Mouse (Mus musculus): Measurements from ENCODE around the gene Cdk6. TPM values are rescaled to one million over a fixed set of nuclear protein-coding genes. Genes with fewer than 3 reads are reported as not detected.
"Not testable (repeated sequence)": the region's sequence is repeated elsewhere in the genome, so short reads cannot be mapped to it uniquely, and the experiment has no call there.

The Cdk6 gene
- total RNA-seq, 1 experiment: 34.1 TPM

DNA sequence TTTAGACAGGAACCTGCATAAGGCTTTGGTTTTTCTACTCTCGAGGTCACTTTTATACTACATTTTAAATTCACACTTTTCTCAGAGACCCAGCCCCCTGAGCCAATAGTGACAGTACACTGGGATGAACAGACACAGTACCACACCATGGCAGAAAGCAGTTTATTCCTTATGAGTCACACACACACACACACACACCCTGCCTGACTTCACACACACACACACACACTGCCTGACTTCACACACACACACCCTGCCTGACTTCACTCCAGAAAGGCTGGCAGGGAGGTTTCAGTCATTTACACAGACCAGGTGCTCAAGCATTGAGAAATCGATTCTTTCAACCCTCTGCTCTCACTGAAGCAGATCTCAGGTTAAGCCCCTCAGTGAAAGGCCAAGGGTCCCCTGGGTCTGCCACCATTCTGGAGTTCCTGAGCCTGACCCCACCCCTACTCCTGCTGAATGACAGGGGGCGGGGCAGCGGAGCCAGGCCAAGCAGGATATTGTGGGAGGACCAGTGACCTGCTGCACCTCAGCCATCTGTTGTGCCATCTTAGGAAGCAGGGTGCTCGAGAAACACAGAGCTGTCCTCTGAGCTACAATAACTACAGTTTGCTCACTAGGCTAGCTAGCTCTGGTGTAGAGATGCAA lies 185.9 kb downstream of the Cdk6 start:
- Histone ChIP-seq H3K4me3 (ENCODE audit: insufficient read depth in 1 of 2, low read depth in 1 of 2, low read length in 2 of 2, poor library complexity in 1 of 2, severe bottlenecking in 1 of 2) (no peak overlapping the region), H3K4me1 (ENCODE audit: control insufficient read depth in 2 of 2, insufficient read depth in 2 of 2, low read length in 2 of 2, poor library complexity in 1 of 2) (peaks cover 0 to 2% of the 10 kb centered on the region in 2 experiments; a peak in 1 of 4 replicates), H3K36me3 (ENCODE audit: control insufficient read depth, insufficient read depth, low read length, poor library complexity, severe bottlenecking) (peaks cover 2% of the 10 kb centered on the region; the same call in 1 of the 2 replicates), H3K9ac (ENCODE audit: insufficient read depth, low read depth, low read length, poor library complexity, severe bottlenecking) (no peak overlapping the region), H3K9me3 (ENCODE audit: control insufficient read depth, insufficient read depth, low read depth, low read length) (no peaks in the 10 kb centered on the region), H3K27ac (ENCODE audit: insufficient read depth, low read depth, low read length, poor library complexity, severe bottlenecking) (no peak overlapping the region)
- no peak for DNase-seq (ENCODE audit: low read depth, low spot score)
- in situ Hi-C loops (cut with MboI; ENCODE audit: low sequenced_read_pairs in 2 of 2, unreplicated experiment in 2 of 2): no loop called here
- TF ChIP-seq MAFK (IDR thresholded peaks at IDR 0.05; ENCODE audit: insufficient read depth, low read depth, low read length) (no peak), ZC3H11A (IDR thresholded peaks at IDR 0.05; ENCODE audit: borderline replicate concordance, low read depth, low read length) (no peak), HCFC1 (IDR thresholded peaks at IDR 0.05; ENCODE audit: borderline replicate concordance, insufficient read depth, low read length) (no peak), ZNF384 (IDR thresholded peaks at IDR 0.05; ENCODE audit: low read depth, low read length) (no peak), CHD2 (IDR thresholded peaks at IDR 0.05; ENCODE audit: low read depth, low read length) (no peak)

DNA sequence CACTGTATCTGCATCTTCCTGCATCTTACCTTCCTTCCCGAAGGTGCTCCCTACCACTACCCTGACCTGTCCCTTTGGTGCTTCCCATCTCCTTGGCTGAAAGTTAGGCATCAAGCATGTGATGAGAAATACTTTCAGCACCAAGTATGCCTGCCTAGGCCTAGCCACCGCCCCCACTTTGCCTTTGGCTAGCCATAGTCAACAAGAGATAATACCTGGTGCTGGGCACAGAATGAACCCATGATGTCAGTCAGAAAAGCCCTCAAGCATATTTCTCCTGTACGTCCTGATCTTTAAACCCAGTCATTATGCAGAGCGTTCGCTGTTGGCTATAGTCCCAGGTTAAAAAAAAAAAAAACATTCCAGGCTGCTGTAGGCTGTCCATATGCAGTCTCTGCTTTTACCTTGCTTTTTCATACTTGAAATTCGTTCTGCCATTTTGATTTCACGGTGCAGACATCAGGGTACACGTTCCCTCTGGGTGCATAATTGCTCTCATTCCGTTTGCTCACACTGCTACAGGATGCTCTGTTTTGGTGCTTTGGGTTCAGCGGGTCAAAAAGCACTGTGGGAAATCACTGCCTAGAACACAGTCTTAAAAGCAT lies 188.4 kb downstream of the Cdk6 start:
- TF ChIP-seq ZNF384 (IDR thresholded peaks at IDR 0.05; ENCODE audit: low read depth, low read length) (no peak), MAFK (IDR thresholded peaks at IDR 0.05; ENCODE audit: insufficient read depth, low read depth, low read length) (no peak), HCFC1 (IDR thresholded peaks at IDR 0.05; ENCODE audit: borderline replicate concordance, insufficient read depth, low read length) (no peak)
- in situ Hi-C loops (cut with MboI; ENCODE audit: low sequenced_read_pairs in 2 of 2, unreplicated experiment in 2 of 2): no loop called here
- no peak for DNase-seq (ENCODE audit: low read depth, low spot score)

DNA sequence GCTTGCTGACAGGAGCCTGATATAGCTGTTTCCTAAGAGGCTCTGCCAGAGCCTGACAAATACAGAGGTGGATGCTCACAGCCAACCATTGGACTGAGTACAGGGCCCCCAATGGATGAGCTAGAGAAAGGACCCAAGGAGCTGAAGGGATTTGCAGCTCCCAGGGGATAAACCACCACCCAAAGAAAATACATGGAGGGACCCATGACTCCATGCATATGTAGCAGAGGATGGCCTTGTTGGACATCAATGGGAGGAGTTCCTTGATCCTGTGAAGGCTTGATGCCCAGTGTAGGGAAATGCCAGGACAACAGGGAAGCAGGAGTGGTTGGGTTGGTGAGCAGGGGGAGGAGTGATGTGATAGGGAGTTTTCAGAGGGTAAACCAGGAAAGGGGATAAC lies 190.8 kb downstream of the Cdk6 start:
- H3K4me1 ChIP-seq (ENCODE audit: control insufficient read depth in 2 of 2, insufficient read depth in 2 of 2, low read length in 2 of 2, poor library complexity in 1 of 2); H3K36me3 ChIP-seq (ENCODE audit: control insufficient read depth, insufficient read depth, low read length, poor library complexity, severe bottlenecking); H3K27ac ChIP-seq (ENCODE audit: insufficient read depth, low read depth, low read length, poor library complexity, severe bottlenecking); H3K9ac ChIP-seq (ENCODE audit: insufficient read depth, low read depth, low read length, poor library complexity, severe bottlenecking); DNase-seq (ENCODE audit: low read depth, low spot score); H3K4me3 ChIP-seq (ENCODE audit: insufficient read depth in 1 of 2, low read depth in 1 of 2, low read length in 2 of 2, poor library complexity in 1 of 2, severe bottlenecking in 1 of 2); H3K9me3 ChIP-seq (ENCODE audit: control insufficient read depth, insufficient read depth, low read depth, low read length); in situ Hi-C loops (cut with MboI; ENCODE audit: low sequenced_read_pairs in 2 of 2, unreplicated experiment in 2 of 2): not testable (repeated sequence)

More for the DNA sequence above, 188.4 kb downstream of the Cdk6 start:
- Histone ChIP-seq H3K36me3 (ENCODE audit: control insufficient read depth, insufficient read depth, low read length, poor library complexity, severe bottlenecking) (no peaks in the 10 kb centered on the region), H3K4me1 (ENCODE audit: control insufficient read depth in 2 of 2, insufficient read depth in 2 of 2, low read length in 2 of 2, poor library complexity in 1 of 2) (peaks cover 0 to 2% of the 10 kb centered on the region in 2 experiments; a peak in 1 of 4 replicates), H3K27ac (ENCODE audit: insufficient read depth, low read depth, low read length, poor library complexity, severe bottlenecking) (no peak overlapping the region), H3K9ac (ENCODE audit: insufficient read depth, low read depth, low read length, poor library complexity, severe bottlenecking) (no peak overlapping the region), H3K4me3 (ENCODE audit: insufficient read depth in 1 of 2, low read depth in 1 of 2, low read length in 2 of 2, poor library complexity in 1 of 2, severe bottlenecking in 1 of 2) (no peak overlapping the region), H3K9me3 (ENCODE audit: control insufficient read depth, insufficient read depth, low read depth, low read length) (no peaks in the 10 kb centered on the region)

DNA sequence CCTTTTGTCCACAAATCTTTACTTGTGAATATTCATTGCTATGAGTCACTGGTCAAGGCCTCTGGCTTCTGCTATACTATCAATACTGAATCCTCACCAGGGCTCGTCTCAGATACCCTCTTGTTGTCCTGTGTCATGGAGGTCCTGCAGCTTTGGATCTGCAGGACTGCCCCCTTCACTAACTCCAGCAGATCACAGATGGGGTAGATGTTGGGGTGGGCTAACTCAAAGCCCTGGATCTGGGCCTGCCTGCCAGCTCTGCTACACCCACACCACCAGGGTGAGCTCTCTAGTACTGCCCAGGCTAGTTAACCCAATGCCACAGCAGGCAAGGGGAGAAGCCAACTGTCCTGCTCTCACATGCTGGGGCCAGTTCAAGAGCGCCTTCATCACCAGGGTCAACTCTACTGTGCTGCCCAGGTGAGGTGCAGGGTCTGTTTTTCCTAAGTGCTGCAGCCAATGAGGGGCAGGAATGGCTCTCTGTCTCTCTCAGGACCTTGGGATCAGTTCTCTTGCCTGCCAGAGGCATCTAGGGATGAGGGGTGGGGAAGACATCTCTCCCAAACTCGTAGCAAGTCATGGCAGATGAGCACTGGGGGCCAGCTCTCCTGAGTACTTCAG lies 195.4 kb downstream of the Cdk6 start:
- no peak for DNase-seq (ENCODE audit: low read depth, low spot score)
- in situ Hi-C loops (cut with MboI; ENCODE audit: low sequenced_read_pairs in 2 of 2, unreplicated experiment in 2 of 2): no loop called here
- Histone ChIP-seq H3K4me1 (ENCODE audit: control insufficient read depth in 2 of 2, insufficient read depth in 2 of 2, low read length in 2 of 2, poor library complexity in 1 of 2) (no peaks in the 10 kb centered on the region), H3K9ac (ENCODE audit: insufficient read depth, low read depth, low read length, poor library complexity, severe bottlenecking) (no peak overlapping the region), H3K9me3 (ENCODE audit: control insufficient read depth, insufficient read depth, low read depth, low read length) (no peaks in the 10 kb centered on the region), H3K4me3 (ENCODE audit: insufficient read depth in 1 of 2, low read depth in 1 of 2, low read length in 2 of 2, poor library complexity in 1 of 2, severe bottlenecking in 1 of 2) (no peak overlapping the region), H3K36me3 (ENCODE audit: control insufficient read depth, insufficient read depth, low read length, poor library complexity, severe bottlenecking) (no peaks in the 10 kb centered on the region), H3K27ac (ENCODE audit: insufficient read depth, low read depth, low read length, poor library complexity, severe bottlenecking) (no peak overlapping the region)
- TF ChIP-seq ZNF384 (IDR thresholded peaks at IDR 0.05; ENCODE audit: low read depth, low read length) (no peak), HCFC1 (IDR thresholded peaks at IDR 0.05; ENCODE audit: borderline replicate concordance, insufficient read depth, low read length) (no peak), CHD2 (IDR thresholded peaks at IDR 0.05; ENCODE audit: low read depth, low read length) (no peak), MAFK (IDR thresholded peaks at IDR 0.05; ENCODE audit: insufficient read depth, low read depth, low read length) (no peak), ZC3H11A (IDR thresholded peaks at IDR 0.05; ENCODE audit: borderline replicate concordance, low read depth, low read length) (no peak)
